Comparison of ENCODE assay signal across 21 mouse cellular contexts in the genomic region with DNA sequence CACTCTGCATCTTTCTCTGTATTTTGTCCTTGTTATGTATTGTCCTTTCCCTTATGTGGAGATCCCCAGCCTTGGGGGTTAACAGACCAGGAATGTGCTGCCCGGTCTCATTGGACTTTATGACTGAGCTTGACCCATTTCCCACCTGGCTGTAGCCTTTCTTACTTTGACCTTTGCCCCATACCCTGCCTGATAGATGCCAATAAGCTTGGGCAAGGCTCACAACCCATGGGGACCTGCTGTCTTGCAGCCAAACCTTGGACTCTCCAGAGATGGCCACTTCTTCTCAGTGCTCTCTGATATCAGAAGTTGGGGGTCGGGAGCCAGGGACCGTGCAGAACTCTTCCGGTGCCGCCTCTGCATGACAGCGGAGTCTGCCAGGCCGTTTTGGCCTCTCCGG. TPM values are rescaled to one million over a fixed set of nuclear protein-coding genes. Genes with fewer than 3 reads are reported as not detected.
DNase-seq lines count a peak whose midpoint lies in the region; ATAC-seq lines count a peak whose summit lies in the region.
"Had no signal": no experiment of that assay in that cellular context is flagged by ENCODE, and none has a peak within 500 bp of the region (broad histone marks: within the 10 kb centered on the region; RNA-seq: fewer than 3 reads in every experiment).

No protein-coding gene starts in this region.

- no peak overlapping the region for H3K9ac ChIP-seq in kidney, embryonic 16.5 days (replicated peaks; ENCODE audit: low read length)
- H3K9ac ChIP-seq: embryonic facial prominence, embryonic 13.5 days; forebrain, embryonic 12.5 days; hindbrain, embryonic 12.5 days had no signal

- H3K4me1 ChIP-seq in kidney, embryonic 16.5 days (ENCODE audit: insufficient read depth, low read length) = no peaks in the 10 kb centered on the region
- H3K4me1 ChIP-seq in brown adipose tissue, adult 24 weeks (ENCODE audit: control insufficient read depth, insufficient read depth, insufficient read length, low read length) = 0 out of 2 replicates have a peak, but pooled peaks cover 2% of the 10 kb centered on the region
- H3K4me1 ChIP-seq: embryonic facial prominence, embryonic 13.5 days; forebrain, embryonic 12.5 days had no signal

- peak; percentile 64 for DNase-seq in adrenal gland, postnatal 10 days
- no peak for DNase-seq in adrenal gland, adult 18-20 months (ENCODE audit: low spot score in 2 of 2)
- DNase-seq in kidney, adult 11 months = peak; percentile 62
- no peak for DNase-seq in kidney, postnatal 10 days
- peak; percentile 75 for DNase-seq in kidney, adult 9 months
- no peak for DNase-seq in neural tube, embryonic 10.5 days (ENCODE audit: extremely low spot score, low spot score)
- DNase-seq: cerebellum, adult 18-20 months; cerebellum, adult 9-11 months; cerebellum, postnatal 36 days; gastrocnemius, postnatal 10 days; heart, adult 18-20 months; heart, postnatal 10 days; heart, postnatal 4 days had no signal

- 89% methylated on average over 8 of the region's 8 CpGs for WGBS in kidney, embryonic 16.5 days

- no peaks in the 10 kb centered on the region for H3K9me3 ChIP-seq in kidney, embryonic 16.5 days (ENCODE audit: low read length)
- H3K9me3 ChIP-seq: embryonic facial prominence, embryonic 13.5 days; forebrain, embryonic 12.5 days; heart, embryonic 10.5 days; hindbrain, embryonic 12.5 days had no signal

- H3K4me2 ChIP-seq in kidney, embryonic 16.5 days (replicated peaks; ENCODE audit: low read depth, low read length) = no peak overlapping the region
- H3K4me2 ChIP-seq: embryonic facial prominence, embryonic 13.5 days; forebrain, embryonic 12.5 days; hindbrain, embryonic 12.5 days had no signal

- ATAC-seq in kidney, embryonic 16.5 days (ENCODE audit: low FRiP score, low TSS enrichment) = no peak
- ATAC-seq: forebrain, embryonic 16.5 days; hindbrain, embryonic 16.5 days had no signal

- no peak overlapping the region for H3K27ac ChIP-seq in kidney, embryonic 16.5 days (ENCODE audit: low read length)
- 0 out of 2 replicates have a peak overlapping the region, but pooled peaks have one; percentile 24 for H3K27ac ChIP-seq in brown adipose tissue, adult 24 weeks (replicated peaks; ENCODE audit: low read depth, low read length)
- H3K27ac ChIP-seq: embryonic facial prominence, embryonic 13.5 days; forebrain, embryonic 12.5 days; heart, embryonic 10.5 days; hindbrain, embryonic 12.5 days had no signal

- H3K36me3 ChIP-seq in kidney, embryonic 16.5 days (ENCODE audit: insufficient read depth, low read length) = peaks cover 10% of the 10 kb centered on the region

- H3K4me3 ChIP-seq in kidney, embryonic 16.5 days (ENCODE audit: low read length) = no peak overlapping the region
- no peak overlapping the region for H3K4me3 ChIP-seq in brown adipose tissue, adult 24 weeks (ENCODE audit: insufficient read depth, low read depth, low read length)
- H3K4me3 ChIP-seq: embryonic facial prominence, embryonic 13.5 days; forebrain, embryonic 12.5 days; heart, embryonic 10.5 days; hindbrain, embryonic 12.5 days had no signal

- no peaks in the 10 kb centered on the region for H3K27me3 ChIP-seq in kidney, embryonic 16.5 days (ENCODE audit: insufficient read depth, low read length)
- H3K27me3 ChIP-seq: embryonic facial prominence, embryonic 13.5 days; forebrain, embryonic 12.5 days; hindbrain, embryonic 12.5 days had no signal

RNA-seq across cellular contexts. Expression of gene Sccpdh, which starts 59.5 kb away (rescaled TPM):
- 10 to 100 TPM; 29.9 to 36.9 TPM for total RNA-seq in adrenal gland, postnatal 10 days (2021)
- total RNA-seq in adrenal gland, adult 18-20 months (2021) = 10 to 100 TPM; 39.7 to 42.1 TPM
- polyA plus RNA-seq in kidney, embryonic 16.5 days (2015; fragmentation: Nextera tagmentation; extraction: Ambion mirVana) = 72.8 and 76.2 TPM in 2 replicates
- polyA plus RNA-seq in brown adipose tissue, adult 24 weeks (2012; ENCODE audit: insufficient read depth, insufficient read length, missing spikeins) = 37.2 and 40.0 TPM in 2 replicates

Comparison
In these comparisons a context has a peak if more than half of its experiments do, and no peak if none do; other contexts are left out.
1. DNase-seq: peak in adrenal gland, postnatal 10 days (single experiment), kidney, adult 11 months (single experiment) and kidney, adult 9 months (single experiment); none in adrenal gland, adult 18-20 months (0 of 2), kidney, postnatal 10 days (single experiment) and neural tube, embryonic 10.5 days (single experiment).